Mouse (Mus musculus) brain, adult 2 months (tissue): ENCODE measurements at regions not wholly inside any gene's neighbourhood (a gene's known extent, or its start where the extent isn't known, plus 50 kb on each side); places are given as distances from the start of the nearest gene placed in this dataset.

Experiments used
- DNase-seq: peaks from one replicate; pipeline ENCODE4 v3.0.0; 2011; ENCODE audit warnings: low read depth, low spot score

- DNase-seq, result no peak
These were observed 94.5 kb downstream of the Cldn17 start for GRCm38 (mm10) chr16:88412287-88412686.

GRCm38 (mm10) chr16:88408144-88408543, 98.6 kb downstream of the Cldn17 start:
- peak; percentile 79 for DNase-seq

- DNase-seq, result peak; percentile 10
These were observed 102.4 kb downstream of the Cldn17 start for GRCm38 (mm10) chr16:88404331-88404730.

GRCm38 (mm10) chr16:88399881-88400280, 106.9 kb downstream of the Cldn17 start:
- no peak for DNase-seq

GRCm38 (mm10) chr16:88392764-88393163, 102.7 kb upstream of the Grik1 start:
- no peak for DNase-seq

- DNase-seq, result no peak
These were observed 91.7 kb upstream of the Grik1 start for GRCm38 (mm10) chr16:88381605-88382279.

GRCm38 (mm10) chr16:88375622-88376021, 85.6 kb upstream of the Grik1 start:
- no peak for DNase-seq

GRCm38 (mm10) chr16:88374612-88375011, 84.5 kb upstream of the Grik1 start:
- no peak for DNase-seq

GRCm38 (mm10) chr16:88372034-88372433, 82.0 kb upstream of the Grik1 start:
- DNase-seq, result peak; percentile 80

- DNase-seq, result no peak
These were observed 78.1 kb upstream of the Grik1 start for GRCm38 (mm10) chr16:88368146-88368545.

GRCm38 (mm10) chr16:88367162-88367561, 77.1 kb upstream of the Grik1 start:
- DNase-seq, result no peak

- DNase-seq, result no peak
These were observed 70.0 kb upstream of the Grik1 start for GRCm38 (mm10) chr16:88360081-88360480.
